Mouse (Mus musculus): Measurements from ENCODE around the gene B4galt3.
A peak's percentile ranks its signal among the peaks of the same experiment; 100 is the strongest.
"Not testable (repeated sequence)": the region's sequence is repeated elsewhere in the genome, so short reads cannot be mapped to it uniquely, and the experiment has no call there.

Gene B4galt3

GRCm38 (mm10) chr1:171284491-171284890, 14.4 kb downstream of the B4galt3 start:
- DNase-seq (ENCODE audit: low spot score): no peak

GRCm38 (mm10) chr1:171285096-171285892, 15.2 kb downstream of the B4galt3 start:
- no peak for DNase-seq (ENCODE audit: low spot score)

- DNase-seq (ENCODE audit: low spot score): no peak
Observed at GRCm38 (mm10) chr1:171286517-171286916, 16.4 kb downstream of the B4galt3 start.

GRCm38 (mm10) chr1:171287136-171288081, 17.3 kb downstream of the B4galt3 start, which contains the start of gene Usp21:
Usp21 (minus strand) TSS chr1:171287991.
- peak; percentile 94 for DNase-seq (ENCODE audit: low spot score)

GRCm38 (mm10) chr1:171288328-171288727, 18.2 kb downstream of the B4galt3 start:
- DNase-seq (ENCODE audit: low spot score): no peak

- DNase-seq (ENCODE audit: low spot score): no peak
Observed at GRCm38 (mm10) chr1:171293351-171293750, 23.2 kb downstream of the B4galt3 start.

- no peak for DNase-seq (ENCODE audit: low spot score)
Observed at GRCm38 (mm10) chr1:171293906-171294297, 23.8 kb downstream of the B4galt3 start.

- DNase-seq (ENCODE audit: low spot score): peak; percentile 90
Observed at GRCm38 (mm10) chr1:171294298-171295062, 24.4 kb downstream of the B4galt3 start, which contains the start of gene Ufc1. Ufc1 (minus strand) TSS chr1:171295024.

GRCm38 (mm10) chr1:171295063-171295402, 24.9 kb downstream of the B4galt3 start:
- no peak for DNase-seq (ENCODE audit: low spot score)

GRCm38 (mm10) chr1:171298226-171298625, 28.1 kb downstream of the B4galt3 start:
- no peak for DNase-seq (ENCODE audit: low spot score)

GRCm38 (mm10) chr1:171306157-171306556, 36.0 kb downstream of the B4galt3 start:
- not testable (repeated sequence) for DNase-seq (ENCODE audit: low spot score)

- no peak for DNase-seq (ENCODE audit: low spot score)
Observed at GRCm38 (mm10) chr1:171309321-171309720, 39.2 kb downstream of the B4galt3 start.

- DNase-seq (ENCODE audit: low spot score): no peak
Observed at GRCm38 (mm10) chr1:171319748-171320147, 49.6 kb downstream of the B4galt3 start.

- DNase-seq (ENCODE audit: low spot score): no peak
Observed at GRCm38 (mm10) chr1:171320151-171320550, 50.0 kb downstream of the B4galt3 start.

GRCm38 (mm10) chr1:171321415-171321814, 51.3 kb downstream of the B4galt3 start:
- DNase-seq (ENCODE audit: low spot score): no peak

GRCm38 (mm10) chr1:171322012-171322411, 51.9 kb downstream of the B4galt3 start:
- DNase-seq (ENCODE audit: low spot score): no peak

- no peak for DNase-seq (ENCODE audit: low spot score)
Observed at GRCm38 (mm10) chr1:171325571-171325970, 55.4 kb downstream of the B4galt3 start.

Measured in lung, postnatal 25 days (tissue).